Mouse (Mus musculus): Measurements from ENCODE around the gene Rtf2. TPM values are rescaled to one million over a fixed set of nuclear protein-coding genes. Genes with fewer than 3 reads are reported as not detected.

The Rtf2 gene
- total RNA-seq, 2 experiments from 2014 or later: 49.3 to 209 TPM

- no peak for ATAC-seq (ENCODE audit: poor library complexity, severe bottlenecking)
These were observed 39.9 kb downstream of the Rtf2 start for GRCm38 (mm10) chr2:172480296-172480695.

- ATAC-seq (ENCODE audit: poor library complexity, severe bottlenecking): no peak
These were observed 41.5 kb downstream of the Rtf2 start for GRCm38 (mm10) chr2:172481654-172482385.

- no peak for ATAC-seq (ENCODE audit: poor library complexity, severe bottlenecking)
These were observed 43.5 kb downstream of the Rtf2 start for GRCm38 (mm10) chr2:172483766-172484413.

GRCm38 (mm10) chr2:172484696-172485370, 44.5 kb downstream of the Rtf2 start:
- no peak for ATAC-seq (ENCODE audit: poor library complexity, severe bottlenecking)

- no peak for ATAC-seq (ENCODE audit: poor library complexity, severe bottlenecking)
These were observed 56.5 kb downstream of the Rtf2 start for GRCm38 (mm10) chr2:172496736-172497345.

- ATAC-seq (ENCODE audit: poor library complexity, severe bottlenecking): no peak
These were observed 58.5 kb downstream of the Rtf2 start for GRCm38 (mm10) chr2:172498823-172499222.

- no peak for ATAC-seq (ENCODE audit: poor library complexity, severe bottlenecking)
These were observed 60.5 kb downstream of the Rtf2 start for GRCm38 (mm10) chr2:172500752-172501316.

GRCm38 (mm10) chr2:172501341-172501740, 61.0 kb downstream of the Rtf2 start:
- peak; percentile 80 for ATAC-seq (ENCODE audit: poor library complexity, severe bottlenecking)

GRCm38 (mm10) chr2:172502168-172502567, 61.8 kb downstream of the Rtf2 start:
- ATAC-seq (ENCODE audit: poor library complexity, severe bottlenecking): no peak

GRCm38 (mm10) chr2:172506121-172506520, 65.8 kb downstream of the Rtf2 start:
- no peak for ATAC-seq (ENCODE audit: poor library complexity, severe bottlenecking)

- ATAC-seq (ENCODE audit: poor library complexity, severe bottlenecking): no peak
These were observed 69.8 kb downstream of the Rtf2 start for GRCm38 (mm10) chr2:172510056-172510712.

GRCm38 (mm10) chr2:172510899-172511298, 70.5 kb downstream of the Rtf2 start:
- ATAC-seq (ENCODE audit: poor library complexity, severe bottlenecking): no peak

- no peak for ATAC-seq (ENCODE audit: poor library complexity, severe bottlenecking)
These were observed 76.1 kb downstream of the Rtf2 start for GRCm38 (mm10) chr2:172516407-172516992.

Other genes starting within 250 kb of the Rtf2 start
- not detected in 2 replicates for gene Mc3r, start 192.1 kb upstream of the Rtf2 start, total RNA-seq (2015)
- gene Mc3r, start 192.1 kb upstream of the Rtf2 start, total RNA-seq (2017): not detected in 2 replicates
- gene Fam210b, start 95.0 kb upstream of the Rtf2 start, total RNA-seq (2015): 3.4 TPM in 2 replicates
- gene Fam210b, start 95.0 kb upstream of the Rtf2 start, total RNA-seq (2017): 1.5 and 2.3 TPM in 2 replicates
- 46.6 and 51.4 TPM in 2 replicates for gene Aurka, start 70.0 kb upstream of the Rtf2 start, total RNA-seq (2015)
- gene Aurka, start 70.0 kb upstream of the Rtf2 start, total RNA-seq (2017): 79.4 and 81.0 TPM in 2 replicates
- 18.5 and 19.7 TPM in 2 replicates for gene Cstf1, start 69.9 kb upstream of the Rtf2 start, total RNA-seq (2015)
- gene Cstf1, start 69.9 kb upstream of the Rtf2 start, total RNA-seq (2017): 34.4 and 39.7 TPM in 2 replicates
- gene Cass4, start 46.8 kb upstream of the Rtf2 start, total RNA-seq (2015): 4.0 TPM in 2 replicates
- gene Cass4, start 46.8 kb upstream of the Rtf2 start, total RNA-seq (2017): 3.6 and 5.3 TPM in 2 replicates
- gene Gcnt7, start 18.0 kb downstream of the Rtf2 start, total RNA-seq (2015): not detected in 2 replicates
- gene Gcnt7, start 18.0 kb downstream of the Rtf2 start, total RNA-seq (2017): not detected in 2 replicates
- gene Fam209, start 32.0 kb downstream of the Rtf2 start, total RNA-seq (2015): 1.2 and 2.7 TPM in 2 replicates
- 4.3 and 6.8 TPM in 2 replicates for gene Fam209, start 32.0 kb downstream of the Rtf2 start, total RNA-seq (2017)
- not detected in 2 replicates for gene Tfap2c, start 109.0 kb downstream of the Rtf2 start, total RNA-seq (2015)
- gene Tfap2c, start 109.0 kb downstream of the Rtf2 start, total RNA-seq (2017): not detected in 2 replicates